Mouse (Mus musculus) T-cell, adult 2 months (primary cell): ENCODE data around the gene Snx30.

Experiments used
- DNase-seq: peaks from one replicate; pipeline ENCODE4 v3.0.0; 2022; ENCODE audit warnings: low spot score

The Snx30 gene

GRCm38 (mm10) chr4:59824860-59825259, 19.2 kb downstream of the Snx30 start:
- DNase-seq = peak; percentile 9

- no peak for DNase-seq
These were observed 20.0 kb downstream of the Snx30 start for GRCm38 (mm10) chr4:59825634-59826033.

GRCm38 (mm10) chr4:59826381-59826780, 20.7 kb downstream of the Snx30 start:
- no peak for DNase-seq

- no peak for DNase-seq
These were observed 23.4 kb downstream of the Snx30 start for GRCm38 (mm10) chr4:59829072-59829471.

GRCm38 (mm10) chr4:59831038-59831437, 25.4 kb downstream of the Snx30 start:
- DNase-seq = no peak

GRCm38 (mm10) chr4:59832810-59833209, 27.2 kb downstream of the Snx30 start:
- DNase-seq = no peak

GRCm38 (mm10) chr4:59837659-59838058, 32.0 kb downstream of the Snx30 start:
- no peak for DNase-seq

- DNase-seq = no peak
These were observed 39.0 kb downstream of the Snx30 start for GRCm38 (mm10) chr4:59844460-59845244.

GRCm38 (mm10) chr4:59845245-59845637, 39.6 kb downstream of the Snx30 start:
- DNase-seq = no peak

GRCm38 (mm10) chr4:59847447-59847846, 41.8 kb downstream of the Snx30 start:
- no peak for DNase-seq

- DNase-seq = peak; percentile 74
These were observed 44.5 kb downstream of the Snx30 start for GRCm38 (mm10) chr4:59850181-59850580.

- DNase-seq = no peak
These were observed 45.4 kb downstream of the Snx30 start for GRCm38 (mm10) chr4:59850886-59851623.

GRCm38 (mm10) chr4:59853155-59853554, 47.5 kb downstream of the Snx30 start:
- no peak for DNase-seq

GRCm38 (mm10) chr4:59859693-59860425, 54.2 kb downstream of the Snx30 start:
- no peak for DNase-seq

- no peak for DNase-seq
These were observed 54.8 kb downstream of the Snx30 start for GRCm38 (mm10) chr4:59860431-59860830.

- no peak for DNase-seq
These were observed 56.2 kb downstream of the Snx30 start for GRCm38 (mm10) chr4:59861871-59862270.

- no peak for DNase-seq
These were observed 56.7 kb downstream of the Snx30 start for GRCm38 (mm10) chr4:59862335-59862734.

- no peak for DNase-seq
These were observed 58.2 kb downstream of the Snx30 start for GRCm38 (mm10) chr4:59863869-59864268.

GRCm38 (mm10) chr4:59868086-59868485, 62.4 kb downstream of the Snx30 start:
- no peak for DNase-seq

GRCm38 (mm10) chr4:59869488-59870057, 63.9 kb downstream of the Snx30 start:
- DNase-seq = no peak

GRCm38 (mm10) chr4:59870433-59870832, 64.8 kb downstream of the Snx30 start:
- no peak for DNase-seq

GRCm38 (mm10) chr4:59870859-59871591, 65.4 kb downstream of the Snx30 start:
- peak; percentile 59 for DNase-seq
